Mouse (Mus musculus) limb, embryonic 13.5 days (tissue): ENCODE measurements around the gene Urad. TPM values are rescaled to one million over a fixed set of nuclear protein-coding genes. Genes with fewer than 3 reads are reported as not detected.
A peak's percentile ranks its signal among the peaks of the same experiment; 100 is the strongest.

Experiments
- ATAC-seq: fragments of 200-750 bp; cut with Nextera tagmentation; 2 replicates; pipeline ENCODE4 v1.8.0; 2017; ENCODE audit warnings: low read depth, moderate number of reproducible peaks, moderate TSS enrichment; ENCODE audit not compliant: low FRiP score
- H3K27ac ChIP-seq: fragments of 300-500 bp; sonication (generic); 2 replicates; pipeline ENCODE4 v1.5.1; 2015; ENCODE audit warnings: inconsistent platforms, mild to moderate bottlenecking, moderate library complexity
- H3K27me3 ChIP-seq: fragments of 300-500 bp; sonication (generic); 2 replicates; pipeline ENCODE4 v1.6.1; 2015; ENCODE audit warnings: mild to moderate bottlenecking, inconsistent platforms
- H3K36me3 ChIP-seq: fragments of 300-500 bp; sonication (generic); 2 replicates; pipeline ENCODE4 v1.6.1; 2015; ENCODE audit warnings: inconsistent platforms, mild to moderate bottlenecking, moderate library complexity
- H3K4me1 ChIP-seq: fragments of 300-500 bp; sonication (generic); 2 replicates; pipeline ENCODE4 v1.6.1; 2015; ENCODE audit warnings: inconsistent platforms
- H3K4me2 ChIP-seq: fragments of 300-500 bp; sonication (generic); replicated peaks from 2 replicates; pipeline ENCODE4 v1.6.1; 2015; ENCODE audit warnings: inconsistent platforms, mild to moderate bottlenecking, moderate library complexity
- H3K4me3 ChIP-seq: fragments of 300-500 bp; sonication (generic); 2 replicates; pipeline ENCODE4 v1.5.1; 2015; ENCODE audit warnings: moderate library complexity, mild to moderate bottlenecking, inconsistent platforms
- H3K9ac ChIP-seq: fragments of 300-500 bp; sonication (generic); 2 replicates; pipeline ENCODE4 v1.6.1; 2015; ENCODE audit warnings: mild to moderate bottlenecking, inconsistent platforms
- H3K9me3 ChIP-seq: fragments of 300-500 bp; sonication (generic); 2 replicates; pipeline ENCODE4 v1.6.1; 2016; ENCODE audit warnings: inconsistent platforms
- WGBS: fragments of 180-500 bp; shearing (Covaris S2); methylation state at CpG from one replicate; pipeline ENCODE4 v1.1.7; 2015; 5-methylcytosine and 5-hydroxymethylcytosine counted together
- polyA plus RNA-seq: library from polyadenylated mRNA; unstranded; fragments of >200 nt; fragmentation: Nextera tagmentation; extraction: Ambion mirVana; gene quantifications from 2 replicates; pipeline ENCODE4 v1.2.1, GENCODE M21; 2015

The Urad gene
- polyA plus RNA-seq, 1 experiment from 2014 or later, result not detected

DNA sequence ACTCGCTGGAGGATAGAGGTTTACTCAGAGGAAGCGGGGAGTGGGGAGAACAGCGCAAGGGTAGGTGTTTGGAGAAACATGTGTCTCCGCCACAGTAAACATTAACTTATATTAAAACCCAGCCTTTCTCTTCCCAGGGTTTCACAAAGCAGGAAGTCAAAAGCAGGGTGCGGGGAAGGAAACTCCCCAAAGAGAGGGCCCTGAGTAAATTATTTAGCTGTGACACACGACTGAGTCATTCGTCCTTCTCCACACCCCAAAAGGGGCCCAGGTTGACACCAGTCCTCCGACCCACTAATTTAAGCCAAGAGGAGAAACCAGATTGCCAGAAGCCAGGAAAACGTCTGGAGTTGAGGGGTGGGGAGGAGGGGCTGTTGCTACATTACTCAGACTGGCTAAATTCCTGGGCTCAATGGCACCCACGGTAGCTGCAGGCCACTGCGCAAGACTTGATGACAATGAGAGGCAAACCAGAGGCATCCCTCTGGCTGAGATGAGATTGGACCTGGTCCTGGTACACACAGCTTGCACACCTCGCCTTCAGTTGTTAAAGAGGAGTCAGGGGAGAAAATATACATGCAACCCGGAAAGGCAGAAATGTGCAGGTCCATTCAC is 29.6 kb downstream of the Urad start:
- Histone ChIP-seq H3K27ac (no peak overlapping the region), H3K27me3 (peaks cover 57% of the 10 kb centered on the region), H3K9ac (no peak overlapping the region), H3K4me2 (no peak overlapping the region), H3K4me3 (no peak overlapping the region), H3K36me3 (no peaks in the 10 kb centered on the region), H3K4me1 (peaks cover 9% of the 10 kb centered on the region; the same call in 1 of the 2 replicates), H3K9me3 (no peaks in the 10 kb centered on the region; the same call in 1 of the 2 replicates)
- WGBS, result 36% methylated on average over 13 of the region's 13 CpGs
- ATAC-seq, result peak; percentile 45

DNA sequence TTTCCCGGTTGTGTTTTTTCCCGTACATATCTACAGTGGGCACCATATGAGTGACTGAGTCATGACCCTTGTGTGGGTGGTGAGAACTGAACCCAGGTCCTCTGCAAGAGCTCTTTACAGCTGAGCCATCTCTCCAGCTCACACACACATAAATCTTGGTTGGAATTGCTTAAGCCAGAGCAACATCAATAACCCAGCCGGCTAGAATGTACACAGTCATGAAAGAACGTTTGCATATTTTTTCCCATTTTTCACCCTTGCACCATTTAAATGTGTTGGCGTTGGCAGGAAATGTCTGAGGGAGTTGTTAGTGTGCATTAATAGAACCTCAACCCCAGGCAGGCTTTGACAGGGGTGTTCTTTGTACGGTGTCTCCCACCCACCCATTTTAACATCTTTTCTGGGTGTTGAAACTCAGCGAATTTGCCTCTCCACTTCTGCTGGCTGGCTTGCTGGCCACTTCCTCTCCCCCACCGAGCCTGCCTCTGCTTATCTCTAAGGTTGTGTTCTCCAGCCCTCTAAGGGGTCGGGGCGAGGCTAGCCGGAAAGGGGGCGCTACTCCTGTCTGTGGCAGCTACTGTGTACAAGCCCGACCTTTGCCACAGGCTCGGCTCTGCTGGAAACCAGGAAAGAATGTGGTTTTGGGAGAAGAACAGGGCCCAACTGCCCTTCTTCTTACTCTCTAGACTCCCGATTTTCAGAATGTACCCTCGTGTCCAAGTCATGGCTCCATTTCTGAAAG is 30.3 kb downstream of the Urad start:
- H3K4me3 ChIP-seq, result no peak overlapping the region
- no peak for ATAC-seq
- H3K36me3 ChIP-seq, result no peaks in the 10 kb centered on the region
- no peaks in the 10 kb centered on the region; the same call in 1 of the 2 replicates for H3K9me3 ChIP-seq
- peaks cover 55% of the 10 kb centered on the region for H3K27me3 ChIP-seq
- no peak overlapping the region for H3K27ac ChIP-seq
- 32% methylated on average over 16 of the region's 16 CpGs for WGBS
- peaks cover 9% of the 10 kb centered on the region; the same call in 1 of the 2 replicates for H3K4me1 ChIP-seq
- no peak overlapping the region for H3K9ac ChIP-seq
- H3K4me2 ChIP-seq, result no peak overlapping the region

GRCm38 (mm10) chr5:147284365-147284764 is 37.9 kb downstream of the Urad start:
- no peak overlapping the region for H3K4me3 ChIP-seq
- ATAC-seq, result no peak
- no peak overlapping the region for H3K9ac ChIP-seq
- H3K27me3 ChIP-seq, result peaks cover 58% of the 10 kb centered on the region
- H3K4me1 ChIP-seq, result no peaks in the 10 kb centered on the region
- no peaks in the 10 kb centered on the region for H3K36me3 ChIP-seq
- WGBS, result 72% methylated on average over 4 of the region's 4 CpGs
- no peaks in the 10 kb centered on the region for H3K9me3 ChIP-seq
- no peak overlapping the region for H3K27ac ChIP-seq
- no peak overlapping the region for H3K4me2 ChIP-seq

DNA sequence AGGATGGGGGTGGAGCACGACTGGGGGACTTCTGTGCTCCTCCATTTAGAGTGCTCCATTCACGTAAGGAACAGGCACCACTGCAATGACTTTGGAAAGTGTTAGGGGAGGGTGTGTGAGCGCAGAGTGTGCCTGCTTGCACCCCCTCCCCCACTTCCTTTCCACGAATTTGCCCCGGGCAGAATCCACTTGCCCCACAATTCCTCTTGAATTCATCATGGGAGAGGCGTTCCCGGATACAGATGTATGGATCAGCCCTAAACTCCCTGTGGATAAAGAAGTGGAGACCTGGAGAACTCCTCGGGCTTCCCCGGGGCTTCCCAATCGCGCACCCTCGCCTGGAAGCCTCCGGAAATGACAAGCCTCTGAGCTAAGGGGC is 44.7 kb downstream of the Urad start:
- Histone ChIP-seq H3K27me3 (peaks cover 99% of the 10 kb centered on the region), H3K4me1 (0 out of 2 replicates have a peak, but pooled peaks cover 6% of the 10 kb centered on the region), H3K9me3 (no peaks in the 10 kb centered on the region), H3K4me3 (no peak overlapping the region), H3K4me2 (no peak overlapping the region), H3K36me3 (no peaks in the 10 kb centered on the region), H3K27ac (no peak overlapping the region), H3K9ac (no peak overlapping the region)
- WGBS, result 1% methylated on average over 13 of the region's 13 CpGs
- ATAC-seq, result no peak

GRCm38 (mm10) chr5:147276701-147277546 is 45.3 kb downstream of the Urad start:
- H3K4me1 ChIP-seq, result 0 out of 2 replicates have a peak, but pooled peaks cover 6% of the 10 kb centered on the region
- no peak overlapping the region for H3K27ac ChIP-seq
- WGBS, result 1% methylated on average over 18 of the region's 18 CpGs
- no peaks in the 10 kb centered on the region for H3K36me3 ChIP-seq
- no peaks in the 10 kb centered on the region for H3K9me3 ChIP-seq
- no peak overlapping the region for H3K4me2 ChIP-seq
- H3K9ac ChIP-seq, result no peak overlapping the region
- no peak overlapping the region for H3K4me3 ChIP-seq
- ATAC-seq, result no peak
- peaks cover 99% of the 10 kb centered on the region for H3K27me3 ChIP-seq

GRCm38 (mm10) chr5:147275761-147276160 is 46.5 kb downstream of the Urad start:
- Histone ChIP-seq H3K27me3 (peaks cover 99% of the 10 kb centered on the region), H3K4me2 (no peak overlapping the region), H3K4me3 (no peak overlapping the region), H3K4me1 (0 out of 2 replicates have a peak, but pooled peaks cover 6% of the 10 kb centered on the region), H3K36me3 (no peaks in the 10 kb centered on the region), H3K27ac (no peak overlapping the region), H3K9ac (no peak overlapping the region), H3K9me3 (no peaks in the 10 kb centered on the region)
- WGBS, result 16% methylated on average over 3 of the region's 3 CpGs
- no peak for ATAC-seq

DNA sequence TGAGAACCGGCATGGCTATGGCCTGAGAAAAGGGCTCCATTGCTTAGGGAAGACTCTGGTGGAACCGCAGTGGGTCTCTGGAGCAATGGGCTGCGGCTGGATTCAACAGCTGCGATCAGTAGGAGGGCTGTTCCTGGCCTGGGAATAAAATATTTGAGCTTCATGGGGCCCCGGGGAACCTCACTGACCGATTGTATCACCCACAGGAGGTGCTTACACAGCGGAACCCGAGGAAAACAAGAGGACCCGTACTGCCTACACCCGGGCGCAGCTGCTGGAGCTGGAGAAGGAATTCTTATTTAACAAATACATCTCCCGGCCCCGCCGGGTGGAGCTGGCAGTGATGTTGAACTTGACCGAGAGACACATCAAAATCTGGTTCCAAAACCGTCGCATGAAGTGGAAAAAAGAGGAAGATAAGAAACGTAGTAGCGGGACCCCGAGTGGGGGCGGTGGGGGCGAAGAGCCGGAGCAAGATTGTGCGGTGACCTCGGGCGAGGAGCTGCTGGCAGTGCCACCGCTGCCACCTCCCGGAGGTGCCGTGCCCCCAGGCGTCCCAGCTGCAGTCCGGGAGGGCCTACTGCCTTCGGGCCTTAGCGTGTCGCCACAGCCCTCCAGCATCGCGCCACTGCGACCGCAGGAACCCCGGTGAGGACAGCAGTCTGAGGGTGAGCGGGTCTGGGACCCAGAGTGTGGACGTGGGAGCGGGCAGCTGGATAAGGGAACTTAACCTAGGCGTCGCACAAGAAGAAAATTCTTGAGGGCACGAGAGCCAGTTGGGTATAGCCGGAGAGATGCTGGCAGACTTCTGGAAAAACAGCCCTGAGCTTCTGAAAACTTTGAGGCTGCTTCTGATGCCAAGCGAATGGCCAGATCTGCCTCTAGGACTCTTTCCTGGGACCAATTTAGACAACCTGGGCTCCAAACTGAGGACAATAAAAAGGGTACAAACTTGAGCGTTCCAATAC is 47.8 kb downstream of the Urad start:
- H3K36me3 ChIP-seq, result no peaks in the 10 kb centered on the region
- no peak for ATAC-seq
- 0 out of 2 replicates have a peak overlapping the region, but pooled peaks have one; percentile 7 for H3K4me3 ChIP-seq
- peaks cover 11% of the 10 kb centered on the region; the same call in 1 of the 2 replicates for H3K4me1 ChIP-seq
- H3K4me2 ChIP-seq, result no peak overlapping the region
- WGBS, result under 1% methylated on average over 48 of the region's 48 CpGs
- H3K27me3 ChIP-seq, result peaks cover 99% of the 10 kb centered on the region
- H3K27ac ChIP-seq, result no peak overlapping the region
- H3K9ac ChIP-seq, result no peak overlapping the region
- no peaks in the 10 kb centered on the region for H3K9me3 ChIP-seq

DNA sequence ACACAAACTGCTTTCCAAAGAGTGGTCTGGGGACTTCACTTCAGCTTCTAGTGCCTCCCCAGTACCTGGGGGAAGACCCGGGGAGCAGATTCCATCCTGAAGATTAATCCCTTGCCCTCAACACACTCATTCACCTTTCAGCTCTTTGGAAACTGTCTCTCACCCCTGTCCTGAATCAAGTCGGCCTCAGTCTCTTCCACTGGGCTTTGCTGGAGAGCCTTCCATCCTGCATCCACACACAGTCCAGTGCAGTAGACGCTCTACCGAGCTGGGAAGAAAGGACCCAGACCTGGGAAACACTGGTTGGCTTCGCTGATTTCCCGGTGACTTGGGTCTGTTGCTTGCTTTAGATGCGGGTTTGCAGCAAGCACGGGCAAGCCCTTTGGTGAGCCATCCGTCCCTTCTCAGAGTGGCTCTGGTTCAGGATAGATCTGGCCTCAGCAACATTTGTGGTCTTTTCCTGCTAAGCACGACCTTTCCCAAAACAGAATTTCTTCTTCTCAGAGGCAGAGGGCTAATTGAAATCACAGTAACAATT is 49.4 kb downstream of the Urad start:
- 3% methylated on average over 10 of the region's 10 CpGs for WGBS
- ATAC-seq, result no peak
- Histone ChIP-seq H3K27me3 (peaks cover 99% of the 10 kb centered on the region), H3K4me1 (peaks cover 11% of the 10 kb centered on the region; the same call in 1 of the 2 replicates), H3K9me3 (no peaks in the 10 kb centered on the region), H3K4me3 (no peak overlapping the region), H3K9ac (no peak overlapping the region), H3K36me3 (no peaks in the 10 kb centered on the region), H3K27ac (no peak overlapping the region), H3K4me2 (no peak overlapping the region)

DNA sequence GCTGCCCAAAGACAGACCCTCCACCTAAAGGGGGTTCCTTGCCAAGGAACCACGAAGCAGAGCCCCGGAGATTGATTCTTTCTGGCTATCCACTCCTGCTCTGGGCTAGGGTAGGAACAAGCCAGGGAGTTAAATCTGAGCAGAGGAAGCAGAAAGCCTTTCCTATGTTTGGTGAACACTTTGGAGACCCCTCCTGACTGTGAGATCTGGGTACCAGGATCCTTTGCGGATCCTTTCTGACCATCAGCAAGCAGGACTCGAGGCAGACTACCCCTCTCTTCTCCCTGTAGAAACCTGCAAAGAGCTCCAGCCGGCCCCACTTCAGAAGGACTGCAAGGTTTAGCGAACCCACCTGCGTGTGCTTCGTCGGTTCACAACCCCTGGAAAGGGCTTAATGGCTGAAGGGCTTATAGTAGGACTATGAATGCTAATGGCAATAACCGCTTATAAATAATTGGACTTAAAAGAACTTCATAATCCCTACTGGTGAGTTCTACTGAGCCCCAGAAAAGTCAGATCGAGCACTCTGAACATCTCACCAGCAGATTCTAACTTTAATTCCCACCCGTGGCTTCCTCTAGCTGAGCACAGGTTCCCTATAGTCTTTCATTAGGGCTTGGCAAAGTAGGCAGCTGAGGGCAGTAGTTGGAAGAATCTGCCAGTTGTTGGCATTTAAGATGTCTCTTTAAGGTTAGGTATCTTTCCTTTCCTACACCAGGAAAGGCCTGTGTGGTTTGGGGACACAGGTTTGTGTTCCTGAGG is 50.0 kb downstream of the Urad start:
- no peak overlapping the region for H3K4me3 ChIP-seq
- H3K27ac ChIP-seq, result no peak overlapping the region
- H3K9me3 ChIP-seq, result no peaks in the 10 kb centered on the region
- H3K36me3 ChIP-seq, result no peaks in the 10 kb centered on the region
- 5% methylated on average over 12 of the region's 12 CpGs for WGBS
- H3K9ac ChIP-seq, result no peak overlapping the region
- H3K4me1 ChIP-seq, result peaks cover 11% of the 10 kb centered on the region; the same call in 1 of the 2 replicates
- no peak overlapping the region for H3K4me2 ChIP-seq
- peaks cover 99% of the 10 kb centered on the region for H3K27me3 ChIP-seq
- no peak for ATAC-seq

- no peak for ATAC-seq
- H3K4me3 ChIP-seq, result no peak overlapping the region
- WGBS, result 2% methylated on average over 29 of the region's 29 CpGs
- no peaks in the 10 kb centered on the region for H3K9me3 ChIP-seq
- no peak overlapping the region for H3K9ac ChIP-seq
- H3K4me2 ChIP-seq, result no peak overlapping the region
- no peaks in the 10 kb centered on the region for H3K36me3 ChIP-seq
- H3K4me1 ChIP-seq, result peaks cover 11% of the 10 kb centered on the region; the same call in 1 of the 2 replicates
- H3K27me3 ChIP-seq, result peaks cover 99% of the 10 kb centered on the region
- H3K27ac ChIP-seq, result no peak overlapping the region
These were observed 51.3 kb downstream of the Urad start for GRCm38 (mm10) chr5:147270673-147271655.
